Mouse (Mus musculus) heart, embryonic 10.5 days (tissue): ENCODE results near the gene Chst7. TPM values are rescaled to one million over a fixed set of nuclear protein-coding genes. Genes with fewer than 3 reads are reported as not detected.

Experiments
- polyA plus RNA-seq: library from polyadenylated mRNA; unstranded; fragments of >200 nt; fragmentation: Nextera tagmentation; extraction: Ambion mirVana; gene quantifications from 2 replicates; pipeline ENCODE4 v1.2.1, GENCODE M21; 2016

Chst7 gene
- polyA plus RNA-seq, 1 experiment from 2014 or later: 2.8 TPM

Other genes with a start within 250 kb of the Chst7 start
- 4.2 and 6.6 TPM in 2 replicates for gene Slc9a7, start 232.2 kb downstream of the Chst7 start, polyA plus RNA-seq